Mouse (Mus musculus) kidney, postnatal 0 days (tissue): Measurements from ENCODE around the gene Enpp4. TPM values are rescaled to one million over a fixed set of nuclear protein-coding genes. Genes with fewer than 3 reads are reported as not detected.

Source experiments
- ATAC-seq: fragments of 200-750 bp; cut with Nextera tagmentation; replicated peaks from 2 replicates; pipeline ENCODE4 v1.8.0; 2017; ENCODE audit warnings: low read depth, moderate number of reproducible peaks, moderate TSS enrichment, moderate library complexity; ENCODE audit not compliant: low FRiP score
- DNase-seq: peaks from one replicate; pipeline ENCODE4 v3.0.0-alpha.2; 2016; ENCODE audit warnings: low spot score
- H3K27ac ChIP-seq: fragments of 300-500 bp; sonication (generic); 2 replicates; pipeline ENCODE4 v1.5.1; 2014; ENCODE audit warnings: mild to moderate bottlenecking
- H3K27me3 ChIP-seq: fragments of 300-500 bp; sonication (generic); 2 replicates; pipeline ENCODE4 v1.6.1; 2014; ENCODE audit warnings: low read length, mixed read lengths; ENCODE audit not compliant: insufficient read depth
- H3K36me3 ChIP-seq: fragments of 300-500 bp; sonication (generic); 2 replicates; pipeline ENCODE4 v1.6.1; 2014; ENCODE audit warnings: low read length, mixed read lengths; ENCODE audit not compliant: insufficient read depth
- H3K4me1 ChIP-seq: fragments of 300-500 bp; sonication (generic); replicated peaks from 2 replicates; pipeline ENCODE4 v1.6.1; 2014; ENCODE audit warnings: antibody characterized with exemption, low read length, mixed read lengths; ENCODE audit not compliant: insufficient read depth
- H3K4me2 ChIP-seq: fragments of 300-500 bp; sonication (generic); 2 replicates; pipeline ENCODE4 v1.6.1; 2014; ENCODE audit warnings: mild to moderate bottlenecking, low read length, moderate library complexity, mixed read lengths
- H3K4me3 ChIP-seq: fragments of 300-500 bp; sonication (generic); replicated peaks from 2 replicates; pipeline ENCODE4 v1.5.1; 2014; ENCODE audit warnings: low read depth, low read length
- H3K9ac ChIP-seq: fragments of 300-500 bp; sonication (generic); 2 replicates; pipeline ENCODE4 v1.6.1; 2014; ENCODE audit warnings: low read depth, low read length
- H3K9me3 ChIP-seq: fragments of 300-500 bp; sonication (generic); replicated peaks from 2 replicates; pipeline ENCODE4 v1.6.1; 2016; ENCODE audit warnings: low read length, inconsistent platforms, mixed read lengths
- CTCF ChIP-seq: IDR thresholded peaks from 2 replicates; pipeline ENCODE4 v1.5.1; 2016; ENCODE audit warnings: antibody characterized with exemption, low read depth, mild to moderate bottlenecking, moderate library complexity
- WGBS: fragments of 180-500 bp; shearing (Covaris S2); extraction: QIAGEN DNeasy Blood & Tissue Kit; methylation state at CpG from one replicate; pipeline ENCODE4 v1.1.7; 2014; 5-methylcytosine and 5-hydroxymethylcytosine counted together
- polyA plus RNA-seq: library from polyadenylated mRNA; unstranded; fragments of >200 nt; fragmentation: Nextera tagmentation; extraction: Ambion mirVana; gene quantifications from 2 replicates; pipeline ENCODE4 v1.2.1, GENCODE M21; 2015

Gene Enpp4
- polyA plus RNA-seq, 1 experiment from 2014 or later, result 6.4 TPM

DNA sequence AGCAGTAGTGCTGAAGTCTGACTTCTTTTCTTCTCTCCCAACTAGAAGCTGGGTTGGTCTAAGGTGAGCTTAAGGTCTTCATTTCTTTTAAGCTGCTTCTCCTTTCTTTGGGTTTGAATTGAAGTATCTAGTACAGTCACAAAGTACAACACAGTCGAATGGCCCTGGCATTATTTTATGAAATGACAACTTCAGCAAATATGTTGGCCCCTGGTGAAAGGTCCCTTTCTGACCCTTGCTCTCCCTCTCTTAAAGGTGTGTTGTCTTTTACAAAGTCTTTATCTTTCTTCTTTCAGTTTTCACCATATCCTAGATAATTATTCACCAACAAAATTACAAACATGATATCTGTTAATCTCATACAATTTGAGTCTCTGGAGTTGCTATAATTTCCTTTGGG is 40.2 kb upstream of the Enpp4 start:
- ATAC-seq (no peak), DNase-seq (no peak)
- H3K36me3 ChIP-seq, result no peaks in the 10 kb centered on the region
- H3K4me2 ChIP-seq, result no peak overlapping the region
- no peak overlapping the region for H3K4me3 ChIP-seq
- no peak overlapping the region for H3K9ac ChIP-seq
- no peaks in the 10 kb centered on the region for H3K9me3 ChIP-seq
- WGBS, result 73% methylated on average over 1 of the region's 1 CpGs
- no peaks in the 10 kb centered on the region for H3K4me1 ChIP-seq
- H3K27me3 ChIP-seq, result no peaks in the 10 kb centered on the region
- no peak overlapping the region for H3K27ac ChIP-seq
- TF ChIP-seq CTCF, result no peak

DNA sequence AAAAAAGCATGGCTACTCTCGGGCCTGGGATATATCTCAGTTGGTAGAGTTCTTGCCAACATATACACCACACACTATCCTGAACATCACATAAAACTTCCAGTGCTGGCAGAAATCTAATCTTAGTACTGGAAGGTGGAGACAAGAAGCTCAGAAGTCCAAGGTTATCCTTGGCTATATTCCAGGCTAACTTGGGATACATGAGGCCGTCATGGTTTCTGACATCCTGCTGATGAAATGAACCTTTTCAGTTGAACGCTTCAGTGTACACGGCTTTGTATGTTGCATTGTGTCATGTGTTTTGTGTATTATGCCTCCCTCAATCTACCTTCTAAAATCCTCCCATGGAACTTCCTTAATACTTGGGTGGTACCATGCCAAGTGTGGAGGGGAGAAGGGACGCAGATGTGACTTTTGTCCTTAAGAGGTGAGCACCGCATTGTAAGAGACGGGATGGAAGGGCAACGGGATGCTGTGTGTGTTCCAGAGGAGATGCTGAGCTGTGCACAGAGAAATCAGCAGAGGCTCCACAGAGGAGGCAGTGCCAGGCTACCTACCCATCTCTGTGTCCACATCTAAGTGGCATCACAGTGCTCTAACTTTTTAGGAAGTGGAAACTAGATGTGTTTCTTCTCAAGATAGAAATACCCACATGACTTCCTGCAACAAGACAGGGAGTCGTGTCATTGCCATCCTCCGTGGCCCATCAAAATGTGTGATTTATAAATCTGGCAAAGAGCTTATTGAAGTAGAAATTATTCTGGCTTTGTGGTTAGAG is 31.4 kb upstream of the Enpp4 start:
- H3K36me3 ChIP-seq, result no peaks in the 10 kb centered on the region
- no peaks in the 10 kb centered on the region for H3K27me3 ChIP-seq
- no peak overlapping the region for H3K9ac ChIP-seq
- H3K9me3 ChIP-seq, result no peaks in the 10 kb centered on the region
- DNase-seq, result no peak
- ATAC-seq, result no peak
- H3K4me2 ChIP-seq, result 0 out of 2 replicates have a peak overlapping the region, but pooled peaks have one; percentile 11
- H3K27ac ChIP-seq, result no peak overlapping the region
- H3K4me1 ChIP-seq, result no peaks in the 10 kb centered on the region
- TF ChIP-seq CTCF, result no peak
- 69% methylated on average over 10 of the region's 10 CpGs for WGBS
- no peak overlapping the region for H3K4me3 ChIP-seq

DNA sequence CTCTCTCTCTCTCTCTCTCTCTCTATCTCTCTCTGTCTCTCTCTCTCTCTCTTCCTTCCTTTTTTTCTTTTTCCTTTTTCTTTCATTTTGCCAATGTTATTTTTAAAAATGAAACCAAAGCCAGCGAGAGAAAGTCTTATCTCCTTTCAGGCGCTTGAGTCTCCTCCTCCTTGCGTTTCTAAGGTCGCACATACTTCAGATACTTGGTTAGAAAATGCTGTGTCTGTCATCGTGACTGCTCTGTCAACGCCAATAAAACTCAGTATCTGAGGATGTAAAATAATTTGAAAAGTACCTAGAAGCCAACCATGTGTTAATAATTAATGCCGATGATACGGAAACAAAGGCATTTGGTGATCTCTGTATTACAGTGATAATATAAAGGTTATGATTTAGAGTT is 30.4 kb upstream of the Enpp4 start:
- Histone ChIP-seq H3K9ac (no peak overlapping the region), H3K4me3 (no peak overlapping the region), H3K4me1 (no peaks in the 10 kb centered on the region), H3K4me2 (0 out of 2 replicates have a peak overlapping the region, but pooled peaks have one; percentile 27), H3K27ac (no peak overlapping the region), H3K9me3 (no peaks in the 10 kb centered on the region), H3K36me3 (no peaks in the 10 kb centered on the region), H3K27me3 (no peaks in the 10 kb centered on the region)
- DNase-seq (no peak), ATAC-seq (no peak)
- no peak for TF ChIP-seq CTCF
- 47% methylated on average over 8 of the region's 8 CpGs for WGBS

DNA sequence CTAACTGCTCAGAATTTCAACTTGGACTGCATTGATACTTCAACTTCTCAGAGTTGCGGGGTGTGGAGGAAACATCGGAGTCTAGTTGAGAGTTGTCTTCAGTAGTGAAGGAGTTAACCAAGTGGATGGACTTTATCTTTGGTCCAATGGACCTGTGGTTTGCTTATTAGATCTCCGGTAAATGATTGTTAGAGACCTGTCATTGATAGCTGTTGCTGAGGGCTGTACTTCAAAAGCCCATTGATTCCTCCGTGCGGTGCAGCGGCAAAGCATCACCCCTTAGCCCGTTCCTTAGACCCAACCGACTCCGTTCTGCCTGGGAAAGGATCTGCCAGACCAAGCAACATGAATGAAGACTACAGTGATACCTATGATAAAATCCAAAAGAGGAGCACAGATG is 28.9 kb upstream of the Enpp4 start:
- H3K4me3 ChIP-seq, result no peak overlapping the region
- no peaks in the 10 kb centered on the region for H3K4me1 ChIP-seq
- ATAC-seq, result peak; percentile 48; the same call in 1 of the 2 replicates
- no peaks in the 10 kb centered on the region for H3K36me3 ChIP-seq
- H3K9ac ChIP-seq, result no peak overlapping the region
- H3K27ac ChIP-seq, result no peak overlapping the region
- H3K4me2 ChIP-seq, result peak overlapping the region; percentile 27; the same call in 1 of the 2 replicates
- TF ChIP-seq CTCF, result no peak
- 68% methylated on average over 9 of the region's 9 CpGs for WGBS
- no peaks in the 10 kb centered on the region for H3K9me3 ChIP-seq
- no peak for DNase-seq
- H3K27me3 ChIP-seq, result no peaks in the 10 kb centered on the region

DNA sequence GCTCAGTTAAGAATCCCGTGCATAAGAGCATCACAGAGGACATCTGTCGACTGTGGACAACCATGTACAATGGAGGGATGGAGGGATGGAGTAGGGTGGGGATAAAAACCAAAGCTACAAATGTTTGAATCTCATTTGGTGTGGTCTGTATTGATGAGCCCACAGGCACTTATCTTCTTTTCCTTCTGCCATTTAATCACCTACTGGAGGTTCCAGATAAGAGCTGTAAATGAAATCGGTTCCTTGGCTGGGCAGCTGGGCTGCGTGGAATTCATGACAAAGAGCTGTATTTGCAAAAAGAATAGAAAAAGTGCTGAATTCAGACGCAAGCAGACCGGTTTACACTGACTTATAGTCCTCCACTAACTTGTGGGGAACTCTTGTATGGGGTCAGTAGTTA is 28.5 kb upstream of the Enpp4 start:
- DNase-seq (no peak), ATAC-seq (no peak)
- Histone ChIP-seq H3K9ac (no peak overlapping the region), H3K4me2 (no peak overlapping the region; the same call in 1 of the 2 replicates), H3K9me3 (no peaks in the 10 kb centered on the region), H3K4me3 (no peak overlapping the region), H3K27me3 (no peaks in the 10 kb centered on the region), H3K36me3 (no peaks in the 10 kb centered on the region), H3K27ac (no peak overlapping the region), H3K4me1 (no peaks in the 10 kb centered on the region)
- 62% methylated on average over 6 of the region's 6 CpGs for WGBS
- no peak for TF ChIP-seq CTCF

DNA sequence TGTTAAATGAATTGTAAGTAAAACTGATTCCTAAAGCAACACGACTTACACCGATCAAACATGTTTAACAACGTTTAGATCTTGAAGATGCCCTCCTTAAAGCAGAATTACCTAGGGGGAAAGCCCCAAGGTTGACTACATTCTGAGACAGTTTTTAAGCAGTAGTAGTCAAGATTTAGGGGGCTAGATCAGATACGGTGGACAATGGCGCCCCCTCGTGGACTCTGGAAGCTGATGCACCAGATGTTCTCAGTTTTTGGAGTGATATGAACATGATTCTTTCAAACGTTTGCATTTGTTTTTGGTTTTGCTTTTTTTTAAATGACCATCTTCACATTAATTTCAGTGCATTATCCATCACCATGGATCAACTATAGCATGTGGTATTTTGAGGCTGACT is 24.8 kb upstream of the Enpp4 start:
- peak; percentile 94 for TF ChIP-seq CTCF
- Histone ChIP-seq H3K4me2 (no peak overlapping the region), H3K36me3 (no peaks in the 10 kb centered on the region), H3K4me1 (no peaks in the 10 kb centered on the region), H3K9me3 (no peaks in the 10 kb centered on the region), H3K9ac (no peak overlapping the region), H3K27me3 (no peaks in the 10 kb centered on the region), H3K4me3 (no peak overlapping the region), H3K27ac (no peak overlapping the region)
- DNase-seq (peak; percentile 84), ATAC-seq (no peak)
- 9% methylated on average over 7 of the region's 7 CpGs for WGBS
